ENCODE assay signal across 27 mouse cellular contexts in genomic region chrX:56675556-56675955, GRCm38 (mm10). TPM values are rescaled to one million over a fixed set of nuclear protein-coding genes. Genes with fewer than 3 reads are reported as not detected.
DNase-seq lines count a peak whose midpoint lies in the region; ATAC-seq lines count a peak whose summit lies in the region.
"Had no signal": no experiment of that assay in that cellular context is flagged by ENCODE, and none has a peak within 500 bp of the region (broad histone marks: within the 10 kb centered on the region; RNA-seq: fewer than 3 reads in every experiment).

No protein-coding gene starts in this region.

- H3K9ac ChIP-seq in intestine, embryonic 16.5 days (ENCODE audit: low read depth, low read length): no peak overlapping the region
- no peak overlapping the region for H3K9ac ChIP-seq in intestine, embryonic 15.5 days
- no peak overlapping the region for H3K9ac ChIP-seq in lung, embryonic 16.5 days (ENCODE audit: low read length)
- H3K9ac ChIP-seq: embryonic facial prominence, embryonic 13.5 days; forebrain, embryonic 12.5 days; forebrain, embryonic 15.5 days; hindbrain, embryonic 14.5 days had no signal

- no peaks in the 10 kb centered on the region for H3K9me3 ChIP-seq in intestine, embryonic 16.5 days (ENCODE audit: control insufficient read depth, low read length)
- no peaks in the 10 kb centered on the region for H3K9me3 ChIP-seq in intestine, embryonic 15.5 days
- no peaks in the 10 kb centered on the region for H3K9me3 ChIP-seq in lung, embryonic 16.5 days (ENCODE audit: control insufficient read depth, low read length)
- H3K9me3 ChIP-seq: embryonic facial prominence, embryonic 10.5 days; embryonic facial prominence, embryonic 13.5 days; forebrain, embryonic 12.5 days; forebrain, embryonic 15.5 days had no signal

- no peak overlapping the region for H3K27ac ChIP-seq in intestine, embryonic 16.5 days (ENCODE audit: low read length)
- H3K27ac ChIP-seq in intestine, embryonic 15.5 days: no peak overlapping the region
- H3K27ac ChIP-seq in lung, embryonic 16.5 days (ENCODE audit: low read length): peak overlapping the region; percentile 67
- H3K27ac ChIP-seq: embryonic facial prominence, embryonic 10.5 days; embryonic facial prominence, embryonic 13.5 days; forebrain, embryonic 12.5 days; forebrain, embryonic 15.5 days; heart, adult 2 months; hindbrain, embryonic 14.5 days; hindbrain, postnatal 0 days had no signal

- no peak overlapping the region for H3K4me3 ChIP-seq in intestine, embryonic 16.5 days (ENCODE audit: low read length)
- no peak overlapping the region for H3K4me3 ChIP-seq in intestine, embryonic 15.5 days (replicated peaks)
- no peak overlapping the region for H3K4me3 ChIP-seq in lung, embryonic 16.5 days (ENCODE audit: low read length)
- H3K4me3 ChIP-seq: embryonic facial prominence, embryonic 10.5 days; embryonic facial prominence, embryonic 13.5 days; erythroblast, embryonic 14.5 days; forebrain, embryonic 12.5 days; forebrain, embryonic 15.5 days; heart, adult 2 months had no signal

- no peaks in the 10 kb centered on the region for H3K4me1 ChIP-seq in intestine, embryonic 16.5 days (ENCODE audit: control insufficient read depth, insufficient read depth, low read length)
- no peaks in the 10 kb centered on the region for H3K4me1 ChIP-seq in intestine, embryonic 15.5 days (replicated peaks)
- peaks cover 2% of the 10 kb centered on the region; the same call in 1 of the 2 replicates for H3K4me1 ChIP-seq in lung, embryonic 16.5 days (replicated peaks; ENCODE audit: control insufficient read depth, insufficient read depth, low read length)
- H3K4me1 ChIP-seq: embryonic facial prominence, embryonic 13.5 days; forebrain, embryonic 12.5 days; forebrain, embryonic 15.5 days had no signal

- ATAC-seq in intestine, embryonic 16.5 days: 0 out of 2 replicates have a peak, but pooled peaks have one; percentile 31
- no peak for ATAC-seq in intestine, embryonic 15.5 days
- ATAC-seq in lung, embryonic 16.5 days (ENCODE audit: low read depth): peak; percentile 89
- ATAC-seq: activated CD4-positive, CD25-positive, alpha-beta regulatory T cell, adult 4 months; CD4-positive, CD25-positive, alpha-beta regulatory T cell, adult 4 months; forebrain, embryonic 15.5 days; hindbrain, postnatal 0 days had no signal

- no peak overlapping the region for H3K4me2 ChIP-seq in intestine, embryonic 16.5 days (ENCODE audit: low read depth, low read length)
- H3K4me2 ChIP-seq in intestine, embryonic 15.5 days (replicated peaks): no peak overlapping the region
- no peak overlapping the region for H3K4me2 ChIP-seq in lung, embryonic 16.5 days (ENCODE audit: low read depth, low read length)
- H3K4me2 ChIP-seq: embryonic facial prominence, embryonic 13.5 days; forebrain, embryonic 12.5 days; forebrain, embryonic 15.5 days; heart, embryonic 11.5 days; hindbrain, embryonic 14.5 days had no signal

- no peaks in the 10 kb centered on the region for H3K36me3 ChIP-seq in intestine, embryonic 16.5 days (ENCODE audit: control insufficient read depth, insufficient read depth, low read length)
- H3K36me3 ChIP-seq in intestine, embryonic 15.5 days: no peaks in the 10 kb centered on the region
- no peaks in the 10 kb centered on the region for H3K36me3 ChIP-seq in lung, embryonic 16.5 days (ENCODE audit: control insufficient read depth, insufficient read depth, low read length)
- H3K36me3 ChIP-seq: embryonic facial prominence, embryonic 10.5 days; embryonic facial prominence, embryonic 13.5 days; forebrain, embryonic 12.5 days; forebrain, embryonic 15.5 days had no signal

- 81% methylated on average over 6 of the region's 6 CpGs for WGBS in intestine, embryonic 16.5 days
- WGBS in intestine, embryonic 15.5 days: 79% methylated on average over 6 of the region's 6 CpGs
- 46% methylated on average over 6 of the region's 6 CpGs for WGBS in lung, embryonic 16.5 days

- DNase-seq in lung, postnatal 14 days: no peak
- DNase-seq in lung, postnatal 10 days: peak; percentile 47
- DNase-seq in thymus, postnatal 0 days (ENCODE audit: low spot score): no peak
- DNase-seq: adrenal gland, adult 8-10 months; adrenal gland, postnatal 25 days; cerebellum, adult 11-12 months; cerebellum, adult 8-10 months; cerebellum, postnatal 10 days; cerebellum, postnatal 36 days; embryo, embryonic 11 days; gastrocnemius, postnatal 25 days; heart, postnatal 10 days; heart, postnatal 4 days had no signal

- H3K27me3 ChIP-seq in intestine, embryonic 16.5 days (replicated peaks; ENCODE audit: control insufficient read depth, insufficient read depth, low read length): no peaks in the 10 kb centered on the region
- H3K27me3 ChIP-seq in intestine, embryonic 15.5 days (replicated peaks): no peaks in the 10 kb centered on the region
- H3K27me3 ChIP-seq in lung, embryonic 16.5 days (ENCODE audit: control insufficient read depth, insufficient read depth, low read depth, low read length): no peaks in the 10 kb centered on the region
- H3K27me3 ChIP-seq: embryonic facial prominence, embryonic 13.5 days; forebrain, embryonic 12.5 days; forebrain, embryonic 15.5 days had no signal

RNA-seq across cellular contexts. Expression of gene Fhl1, which starts 56.0 kb away (rescaled TPM):
- 65.2 and 67.0 TPM in 2 replicates for polyA plus RNA-seq in intestine, embryonic 16.5 days (2015; fragmentation: Nextera tagmentation; extraction: Ambion mirVana)
- 47.0 and 54.3 TPM in 2 replicates for polyA plus RNA-seq in intestine, embryonic 15.5 days (2015; fragmentation: Nextera tagmentation; extraction: Ambion mirVana)
- polyA plus RNA-seq in lung, embryonic 16.5 days (2015; fragmentation: Nextera tagmentation; extraction: Ambion mirVana): 545 and 603 TPM in 2 replicates
- polyA plus RNA-seq in thymus, postnatal 0 days (2015; fragmentation: Nextera tagmentation; extraction: Ambion mirVana): 7.9 and 9.5 TPM in 2 replicates
- polyA plus RNA-seq: activated CD4-positive, CD25-positive, alpha-beta regulatory T cell, adult 4 months; CD4-positive, CD25-positive, alpha-beta regulatory T cell, adult 4 months had no signal
